Mouse (Mus musculus) olfactory bulb, adult 2 months (tissue): ENCODE results near the gene Oat.

Experiments
- CTCF ChIP-seq: fragments of 200-500 bp; IDR thresholded peaks from 2 replicates; pipeline ENCODE4 v1.5.1; 2012; ENCODE audit warnings: low read depth, mild to moderate bottlenecking, low read length, moderate library complexity; ENCODE audit not compliant: insufficient read depth
- POLR2A ChIP-seq: fragments of 200-500 bp; IDR thresholded peaks from 2 replicates; pipeline ENCODE4 v1.6.1; 2012; ENCODE audit warnings: mild to moderate bottlenecking, low read depth, low read length, moderate library complexity; ENCODE audit not compliant: insufficient read depth

DNA sequence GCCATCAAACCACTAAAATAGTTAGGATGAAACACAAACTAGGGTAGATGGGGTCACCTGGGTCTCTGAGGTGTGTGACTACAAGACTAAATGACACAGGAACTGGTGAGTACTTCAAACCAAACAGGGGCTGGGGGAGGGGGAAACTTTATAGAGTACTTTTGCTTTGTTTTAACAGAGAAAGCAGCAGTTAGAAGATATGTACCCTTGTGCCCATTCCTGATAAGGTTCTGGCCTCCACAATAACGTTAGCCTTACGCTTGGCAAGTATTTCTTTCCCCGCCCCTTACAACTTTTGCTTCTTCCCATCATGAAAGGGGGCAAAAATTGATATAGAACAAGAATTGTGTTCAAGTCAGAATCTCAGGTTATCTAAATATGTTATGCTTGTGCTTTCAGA is 19.6 kb upstream of the Oat start:
- no peak for TF ChIP-seq CTCF
- TF ChIP-seq POLR2A: no peak
